Mouse (Mus musculus) stomach, embryonic 15.5 days (tissue): ENCODE measurements around the gene Rai1. TPM values are rescaled to one million over a fixed set of nuclear protein-coding genes. Genes with fewer than 3 reads are reported as not detected.

Source experiments
- ATAC-seq: fragments of 200-750 bp; cut with Nextera tagmentation; 2 replicates; pipeline ENCODE4 v1.8.0; 2017; ENCODE audit warnings: low read depth, moderate number of reproducible peaks, moderate TSS enrichment; ENCODE audit not compliant: insufficient read depth, low FRiP score
- H3K27ac ChIP-seq: fragments of 300-500 bp; sonication (generic); 2 replicates; pipeline ENCODE4 v1.5.1; 2015; ENCODE audit warnings: mild to moderate bottlenecking, inconsistent platforms
- H3K27me3 ChIP-seq: fragments of 300-500 bp; sonication (generic); replicated peaks from 2 replicates; pipeline ENCODE4 v1.6.1; 2015; ENCODE audit warnings: inconsistent platforms
- H3K36me3 ChIP-seq: fragments of 300-500 bp; sonication (generic); 2 replicates; pipeline ENCODE4 v1.6.1; 2015; ENCODE audit warnings: inconsistent platforms
- H3K4me1 ChIP-seq: fragments of 300-500 bp; sonication (generic); 2 replicates; pipeline ENCODE4 v1.6.1; 2015; ENCODE audit warnings: inconsistent platforms
- H3K4me2 ChIP-seq: fragments of 300-500 bp; sonication (generic); 2 replicates; pipeline ENCODE4 v1.6.1; 2015; ENCODE audit warnings: mild to moderate bottlenecking, inconsistent platforms
- H3K4me3 ChIP-seq: fragments of 300-500 bp; sonication (generic); replicated peaks from 2 replicates; pipeline ENCODE4 v1.5.1; 2015; ENCODE audit warnings: inconsistent platforms
- H3K9ac ChIP-seq: fragments of 300-500 bp; sonication (generic); 2 replicates; pipeline ENCODE4 v1.6.1; 2015; ENCODE audit warnings: inconsistent platforms
- H3K9me3 ChIP-seq: fragments of 300-500 bp; sonication (generic); 2 replicates; pipeline ENCODE4 v1.6.1; 2016; ENCODE audit warnings: inconsistent platforms
- WGBS: fragments of 180-500 bp; shearing (Covaris S2); methylation state at CpG from one replicate; pipeline ENCODE4 v1.1.7; 2015; 5-methylcytosine and 5-hydroxymethylcytosine counted together
- polyA plus RNA-seq: library from polyadenylated mRNA; unstranded; fragments of >200 nt; fragmentation: Nextera tagmentation; extraction: Ambion mirVana; gene quantifications from 2 replicates; pipeline ENCODE4 v1.2.1, GENCODE M21; 2015

Rai1 gene
- polyA plus RNA-seq, 1 experiment from 2014 or later = 24.4 TPM

DNA sequence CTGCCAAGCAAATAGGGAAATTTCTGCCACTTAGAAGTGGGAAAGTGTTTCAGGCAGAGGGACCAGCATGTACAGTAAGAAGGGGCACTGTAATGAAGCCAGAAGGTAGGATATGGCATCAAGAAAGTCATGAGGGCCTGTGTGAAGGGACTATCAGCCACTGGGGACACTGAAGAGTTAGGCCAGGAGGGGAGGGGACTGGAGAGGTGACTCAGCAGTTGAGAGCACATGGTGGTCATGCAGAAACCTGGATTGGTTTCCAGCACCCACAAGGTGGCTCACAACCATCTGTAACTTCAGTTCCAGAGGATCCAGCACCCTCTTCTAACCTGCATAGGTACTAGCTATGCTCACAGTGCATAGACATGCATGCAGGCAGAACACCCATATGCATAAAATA lies 32.4 kb downstream of the Rai1 start:
- Histone ChIP-seq H3K4me2 (no peak overlapping the region), H3K27me3 (no peaks in the 10 kb centered on the region), H3K9ac (no peak overlapping the region), H3K36me3 (no peaks in the 10 kb centered on the region), H3K9me3 (no peaks in the 10 kb centered on the region), H3K4me3 (no peak overlapping the region), H3K4me1 (peaks cover 23% of the 10 kb centered on the region), H3K27ac (no peak overlapping the region)
- no peak for ATAC-seq

- 5% methylated on average over 24 of the region's 24 CpGs for WGBS
- Histone ChIP-seq H3K9ac (peak overlapping the region; percentile 57), H3K27me3 (no peaks in the 10 kb centered on the region), H3K9me3 (no peaks in the 10 kb centered on the region), H3K36me3 (no peaks in the 10 kb centered on the region), H3K4me1 (peaks cover 30% of the 10 kb centered on the region), H3K4me3 (peak overlapping the region; percentile 73), H3K27ac (peak overlapping the region; percentile 83), H3K4me2 (peak overlapping the region; percentile 95)
- 0 out of 2 replicates have a peak, but pooled peaks have one; percentile 8 for ATAC-seq
Measured at GRCm38 (mm10) chr11:60139141-60139733, 34.4 kb downstream of the Rai1 start.

GRCm38 (mm10) chr11:60139734-60140371 lies 35.0 kb downstream of the Rai1 start:
- ATAC-seq = peak; percentile 62
- H3K27ac ChIP-seq = peak overlapping the region; percentile 83

GRCm38 (mm10) chr11:60140586-60141284 lies 35.9 kb downstream of the Rai1 start:
- WGBS = 5% methylated on average over 24 of the region's 32 CpGs
- peaks cover 30% of the 10 kb centered on the region for H3K4me1 ChIP-seq
- peak overlapping the region; percentile 83 for H3K27ac ChIP-seq
- H3K4me2 ChIP-seq = peak overlapping the region; percentile 95
- no peak for ATAC-seq
- peak overlapping the region; percentile 73 for H3K4me3 ChIP-seq
- no peaks in the 10 kb centered on the region for H3K36me3 ChIP-seq
- no peaks in the 10 kb centered on the region for H3K9me3 ChIP-seq
- no peaks in the 10 kb centered on the region for H3K27me3 ChIP-seq
- peak overlapping the region; percentile 57 for H3K9ac ChIP-seq

More at GRCm38 (mm10) chr11:60139734-60140371, 35.0 kb downstream of the Rai1 start:
- Histone ChIP-seq H3K27me3 (no peaks in the 10 kb centered on the region), H3K9ac (peak overlapping the region; percentile 57), H3K4me1 (peaks cover 30% of the 10 kb centered on the region), H3K9me3 (no peaks in the 10 kb centered on the region), H3K4me3 (peak overlapping the region; percentile 73), H3K4me2 (peak overlapping the region; percentile 95), H3K36me3 (no peaks in the 10 kb centered on the region)
- WGBS = under 1% methylated on average over 64 of the region's 66 CpGs

DNA sequence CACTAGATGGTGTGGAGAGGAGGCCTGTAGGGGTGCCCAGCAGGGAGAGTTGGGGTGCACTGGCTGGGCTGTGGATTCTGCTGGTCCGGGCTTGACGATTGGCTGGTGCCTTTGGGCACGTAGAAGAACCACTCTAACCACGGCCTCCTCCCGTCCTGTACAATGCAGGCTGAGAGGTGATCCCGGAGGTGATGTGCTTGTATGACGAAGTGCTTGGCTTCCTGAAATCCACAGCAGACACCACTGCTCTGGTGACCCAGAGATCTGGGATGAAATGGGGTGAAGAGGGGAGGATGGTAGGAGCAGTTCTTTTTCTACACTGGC lies 36.4 kb downstream of the Rai1 start:
- no peaks in the 10 kb centered on the region for H3K27me3 ChIP-seq
- 24% methylated on average over 7 of the region's 7 CpGs for WGBS
- H3K9ac ChIP-seq = no peak overlapping the region

GRCm38 (mm10) chr11:60143086-60143485 lies 38.3 kb downstream of the Rai1 start:
- Histone ChIP-seq H3K4me3 (no peak overlapping the region), H3K27ac (no peak overlapping the region), H3K4me2 (no peak overlapping the region), H3K9me3 (no peaks in the 10 kb centered on the region), H3K27me3 (no peaks in the 10 kb centered on the region), H3K9ac (no peak overlapping the region), H3K4me1 (peaks cover 30% of the 10 kb centered on the region), H3K36me3 (no peaks in the 10 kb centered on the region)
- no peak for ATAC-seq
- WGBS = 67% methylated on average over 4 of the region's 4 CpGs

More for the DNA sequence above, 36.4 kb downstream of the Rai1 start:
- H3K27ac ChIP-seq = 0 out of 2 replicates have a peak overlapping the region, but pooled peaks have one; percentile 31
- H3K4me1 ChIP-seq = peaks cover 30% of the 10 kb centered on the region
- 0 out of 2 replicates have a peak, but pooled peaks have one; percentile 15 for ATAC-seq
- H3K4me2 ChIP-seq = peak overlapping the region; percentile 95
- no peaks in the 10 kb centered on the region for H3K36me3 ChIP-seq
- H3K4me3 ChIP-seq = peak overlapping the region; percentile 32; the same call in 1 of the 2 replicates
- no peaks in the 10 kb centered on the region for H3K9me3 ChIP-seq

DNA sequence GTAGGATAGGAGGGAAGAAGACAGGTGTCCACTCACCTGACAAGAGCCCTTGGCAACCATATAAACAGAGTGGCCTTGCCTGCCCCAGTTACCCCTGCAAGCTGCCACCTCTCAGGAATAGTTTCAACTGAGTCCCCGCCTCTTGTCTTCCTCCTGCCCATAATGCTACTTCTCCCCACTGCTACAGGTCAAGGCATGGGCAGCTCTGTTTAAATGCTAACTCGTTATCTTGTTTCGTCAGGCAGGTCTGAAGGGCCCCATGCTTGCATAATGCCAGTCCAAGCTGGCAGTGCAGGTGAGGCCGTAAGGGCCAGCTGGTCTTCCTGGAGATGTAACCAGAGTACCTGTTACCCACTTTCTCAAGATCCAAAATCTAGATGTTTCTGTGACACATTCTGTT lies 41.4 kb downstream of the Rai1 start:
- Histone ChIP-seq H3K9me3 (no peaks in the 10 kb centered on the region), H3K27ac (no peak overlapping the region), H3K36me3 (no peaks in the 10 kb centered on the region), H3K27me3 (no peaks in the 10 kb centered on the region), H3K4me2 (no peak overlapping the region), H3K4me1 (peaks cover 20% of the 10 kb centered on the region), H3K9ac (no peak overlapping the region), H3K4me3 (no peak overlapping the region)
- 70% methylated on average over 4 of the region's 4 CpGs for WGBS
- no peak for ATAC-seq

DNA sequence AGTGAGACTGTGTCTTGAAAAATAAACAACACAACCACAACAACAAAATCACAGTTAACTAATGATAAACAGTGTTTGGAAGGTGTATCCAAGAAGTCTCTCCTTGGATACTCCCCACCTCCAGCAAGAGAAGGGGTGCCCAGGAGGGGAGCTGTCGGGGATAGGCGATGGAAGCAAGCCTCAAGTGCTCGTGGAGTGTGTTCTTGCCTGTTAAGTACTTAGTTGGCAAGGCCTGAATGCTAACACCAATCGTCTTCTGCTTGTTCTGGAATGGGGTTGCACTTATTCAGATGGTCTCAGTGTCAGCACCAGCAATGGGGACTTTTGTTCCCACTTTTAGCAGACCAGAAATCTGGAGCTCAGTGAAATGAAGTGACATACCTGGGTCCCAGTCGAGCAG lies 43.8 kb downstream of the Rai1 start:
- Histone ChIP-seq H3K36me3 (no peaks in the 10 kb centered on the region), H3K4me3 (no peak overlapping the region), H3K27ac (no peak overlapping the region), H3K9ac (no peak overlapping the region), H3K4me1 (peaks cover 3% of the 10 kb centered on the region; the same call in 1 of the 2 replicates), H3K4me2 (no peak overlapping the region), H3K27me3 (no peaks in the 10 kb centered on the region), H3K9me3 (no peaks in the 10 kb centered on the region)
- no peak for ATAC-seq
- 72% methylated on average over 5 of the region's 5 CpGs for WGBS

- WGBS = 67% methylated on average over 3 of the region's 3 CpGs
- H3K9me3 ChIP-seq = no peaks in the 10 kb centered on the region
- H3K36me3 ChIP-seq = no peaks in the 10 kb centered on the region
- no peak overlapping the region for H3K27ac ChIP-seq
- no peak overlapping the region for H3K4me3 ChIP-seq
- no peak overlapping the region for H3K9ac ChIP-seq
- no peak overlapping the region for H3K4me2 ChIP-seq
- ATAC-seq = no peak
- H3K27me3 ChIP-seq = no peaks in the 10 kb centered on the region
- H3K4me1 ChIP-seq = peaks cover 3% of the 10 kb centered on the region; the same call in 1 of the 2 replicates
Measured at GRCm38 (mm10) chr11:60149086-60149485, 44.3 kb downstream of the Rai1 start.

- Histone ChIP-seq H3K4me1 (peaks cover 3% of the 10 kb centered on the region; the same call in 1 of the 2 replicates), H3K9ac (no peak overlapping the region), H3K4me3 (no peak overlapping the region), H3K4me2 (no peak overlapping the region), H3K36me3 (no peaks in the 10 kb centered on the region), H3K9me3 (no peaks in the 10 kb centered on the region), H3K27me3 (no peaks in the 10 kb centered on the region), H3K27ac (peak overlapping the region; percentile 58; the same call in 1 of the 2 replicates)
- ATAC-seq = no peak
- 77% methylated on average over 3 of the region's 3 CpGs for WGBS
Measured at GRCm38 (mm10) chr11:60150677-60151076, 45.9 kb downstream of the Rai1 start.

GRCm38 (mm10) chr11:60152339-60152738 lies 47.5 kb downstream of the Rai1 start:
- ATAC-seq = no peak
- WGBS = 55% methylated on average over 1 of the region's 1 CpGs
- Histone ChIP-seq H3K27ac (no peak overlapping the region), H3K9me3 (no peaks in the 10 kb centered on the region), H3K4me1 (peaks cover 3% of the 10 kb centered on the region; the same call in 1 of the 2 replicates), H3K27me3 (no peaks in the 10 kb centered on the region), H3K4me3 (no peak overlapping the region), H3K36me3 (no peaks in the 10 kb centered on the region), H3K4me2 (no peak overlapping the region), H3K9ac (no peak overlapping the region)

- Histone ChIP-seq H3K36me3 (no peaks in the 10 kb centered on the region), H3K4me2 (no peak overlapping the region), H3K27me3 (no peaks in the 10 kb centered on the region), H3K4me3 (no peak overlapping the region), H3K9ac (no peak overlapping the region), H3K9me3 (no peaks in the 10 kb centered on the region), H3K4me1 (peaks cover 2% of the 10 kb centered on the region; the same call in 1 of the 2 replicates), H3K27ac (no peak overlapping the region)
- no peak for ATAC-seq
- WGBS = 85% methylated on average over 3 of the region's 3 CpGs
Measured at GRCm38 (mm10) chr11:60153936-60154335, 49.1 kb downstream of the Rai1 start.
